Mouse (Mus musculus) ZHBTc4 (cell line): ENCODE measurements around the gene Adra1d.

Source experiments
- DNase-seq: peaks from one replicate; pipeline ENCODE4 v3.0.0-alpha.2; 2011; ENCODE audit warnings: low read depth, low spot score

Adra1d gene

GRCm38 (mm10) chr2:131496125-131496820, 65.8 kb downstream of the Adra1d start:
- no peak for DNase-seq
